Mouse (Mus musculus) embryonic fibroblast, embryonic 13.5 days (primary cell): Measurements from ENCODE around the gene Tns4.

ENCODE experiments used
- CTCF ChIP-seq: IDR thresholded peaks from 2 replicates; pipeline ENCODE4 v1.5.1; 2011; ENCODE audit warnings: mild to moderate bottlenecking, control low read depth, low read length, moderate library complexity, borderline replicate concordance; ENCODE audit not compliant: insufficient read depth
- POLR2A ChIP-seq: IDR thresholded peaks from 2 replicates; pipeline ENCODE4 v1.6.1; 2011; ENCODE audit warnings: low read depth, mild to moderate bottlenecking, control low read depth, low read length, moderate library complexity

DNA sequence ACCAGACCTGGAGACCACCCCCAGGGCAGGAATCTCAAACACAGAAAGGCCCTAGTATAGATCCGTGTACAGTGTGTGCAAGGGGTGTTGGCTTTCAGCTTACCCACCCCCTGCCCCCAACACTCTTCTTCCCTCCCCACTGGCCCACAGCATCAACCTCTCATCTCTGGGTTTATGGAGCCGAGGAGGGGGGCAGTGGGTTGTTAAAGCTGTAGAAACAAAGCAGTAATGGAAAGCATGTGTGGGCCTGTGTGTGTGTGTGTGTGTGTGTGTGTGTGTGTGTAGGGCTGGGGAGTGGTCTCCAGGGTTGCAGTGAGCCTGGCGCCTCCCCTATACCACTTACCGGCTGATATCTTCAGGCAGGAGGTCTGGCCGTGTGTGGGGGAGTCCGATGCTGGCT, 17.2 kb downstream of the Tns4 start:
- TF ChIP-seq CTCF (no peak), POLR2A (no peak)
